Mouse (Mus musculus) cerebellum, adult 2 months (tissue): Measurements from ENCODE around the gene 5330417C22Rik.

Experiments
- CTCF ChIP-seq: fragments of 200-500 bp; IDR thresholded peaks from 2 replicates; pipeline ENCODE4 v1.5.1; 2011; ENCODE audit warnings: low read depth, mild to moderate bottlenecking, control low read depth, low read length, moderate library complexity, borderline replicate concordance; ENCODE audit not compliant: insufficient read depth
- POLR2A ChIP-seq: fragments of 200-500 bp; IDR thresholded peaks from 2 replicates; pipeline ENCODE4 v1.6.1; 2011; ENCODE audit warnings: low read length, control low read depth, borderline replicate concordance; ENCODE audit not compliant: insufficient read depth

GRCm38 (mm10) chr3:108436380-108436714, 100.0 kb downstream of the 5330417C22Rik start:
- TF ChIP-seq POLR2A: no peak
- no peak for TF ChIP-seq CTCF
